Mouse (Mus musculus) left cerebral cortex, postnatal 36 days (tissue): ENCODE data around the gene Hoxb6. TPM values are rescaled to one million over a fixed set of nuclear protein-coding genes. Genes with fewer than 3 reads are reported as not detected.

Source experiments
- DNase-seq, 2 experiments: peaks; one replicate each; pipeline ENCODE4 v3.0.0; 2021 to 2022; ENCODE audit warnings: low spot score in 2 of 2, mixed read lengths in 1 of 2
- intact Hi-C: fragments of 180-260 bp; cut with DNase I; formaldehyde crosslinking; loops from one replicate; pipeline ENCODE4 v1.15.1; 2025
- total RNA-seq, 2 experiments: library from RNA; stranded (reverse); gene quantifications; 2 replicates each; pipeline ENCODE4 v1.2.3; 2021

Hoxb6 gene
- total RNA-seq, 2 experiments from 2014 or later: not detected

DNA sequence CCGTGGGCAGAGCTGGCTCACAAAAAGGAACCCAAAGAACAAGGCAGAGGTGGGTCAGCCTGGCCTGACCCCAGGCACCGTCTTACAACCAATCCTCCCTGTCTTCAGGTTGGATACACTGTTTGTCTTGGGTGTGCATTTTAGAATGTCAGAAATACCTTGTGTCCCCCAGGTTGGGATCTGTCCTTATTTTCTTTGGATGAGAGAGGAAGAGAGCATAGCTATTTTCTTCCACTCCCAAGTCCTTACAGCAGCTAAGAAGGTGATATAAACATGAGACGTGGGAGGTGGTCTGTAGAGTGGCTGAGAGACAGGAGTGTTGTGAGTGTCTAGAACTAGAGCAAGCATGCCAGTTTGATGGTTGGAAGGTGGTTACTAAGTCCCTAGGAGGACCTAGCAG lies 5.2 kb downstream of the Hoxb6 start:
- intact Hi-C loops: no loop called here
- DNase-seq: no peak

DNA sequence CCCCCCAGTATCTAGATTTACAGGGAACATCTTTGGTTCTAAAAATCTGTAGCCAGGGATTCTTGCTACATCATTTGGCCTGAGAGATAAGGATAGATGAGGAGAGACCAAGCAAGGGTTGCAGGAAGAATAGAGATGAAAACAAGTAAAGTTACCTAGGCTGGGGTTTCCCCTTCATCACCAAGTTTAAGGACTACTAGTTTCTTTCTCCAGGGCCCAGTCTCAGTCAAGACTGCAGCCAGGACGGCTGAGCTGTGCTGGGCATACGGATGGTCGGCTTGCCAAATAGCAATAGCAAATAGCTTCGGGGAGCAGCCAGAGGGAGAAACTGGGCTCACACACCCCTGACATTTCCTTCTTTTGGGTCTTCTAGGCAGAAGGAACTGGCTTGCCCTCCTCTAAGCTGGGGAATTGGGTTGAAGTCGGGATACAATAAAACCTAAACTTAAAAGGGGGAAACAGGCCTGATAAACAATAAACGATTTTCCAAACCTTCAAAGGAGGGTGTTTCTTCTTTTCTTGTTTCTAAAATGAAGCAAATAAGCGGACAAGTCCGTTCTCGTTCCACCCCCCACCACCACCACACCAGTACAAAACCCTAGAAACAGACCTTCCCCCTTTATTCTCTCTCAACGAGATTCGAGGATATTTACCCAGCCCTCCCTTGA lies 5.8 kb downstream of the Hoxb6 start:
- intact Hi-C loops: no loop called here
- DNase-seq: no peak

DNA sequence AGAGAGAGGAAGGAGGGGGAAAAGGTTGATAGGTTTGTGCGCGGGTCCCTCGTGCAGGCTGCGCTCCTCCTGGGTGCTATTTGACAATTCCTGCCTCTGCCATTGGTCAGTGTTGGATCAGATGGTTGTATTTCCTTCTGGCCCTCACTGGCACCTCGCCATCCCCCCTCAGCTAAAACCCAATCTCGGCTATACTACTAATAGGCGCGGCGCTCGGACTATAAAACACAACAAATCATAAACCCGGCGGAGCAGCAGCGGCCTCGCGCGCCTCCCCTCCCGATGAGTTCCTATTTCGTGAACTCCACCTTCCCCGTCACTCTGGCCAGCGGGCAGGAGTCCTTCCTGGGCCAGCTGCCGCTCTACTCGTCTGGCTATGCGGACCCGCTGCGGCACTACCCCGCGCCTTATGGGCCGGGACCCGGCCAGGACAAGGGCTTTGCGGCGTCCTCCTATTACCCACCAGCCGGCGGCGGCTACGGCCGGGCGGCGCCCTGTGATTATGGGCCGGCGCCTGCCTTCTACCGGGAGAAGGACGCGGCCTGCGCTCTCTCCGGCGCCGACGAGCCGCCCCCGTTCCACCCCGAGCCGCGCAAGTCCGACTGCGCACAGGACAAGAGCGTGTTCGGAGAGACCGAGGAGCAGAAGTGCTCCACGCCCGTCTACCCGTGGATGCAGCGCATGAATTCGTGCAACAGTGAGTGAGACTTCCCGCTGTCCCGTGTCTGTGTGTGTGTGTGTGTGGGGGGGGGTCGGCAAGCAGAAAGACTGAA lies 6.8 kb downstream of the Hoxb6 start:
- intact Hi-C loops: no loop called here
- DNase-seq: no peak

DNA sequence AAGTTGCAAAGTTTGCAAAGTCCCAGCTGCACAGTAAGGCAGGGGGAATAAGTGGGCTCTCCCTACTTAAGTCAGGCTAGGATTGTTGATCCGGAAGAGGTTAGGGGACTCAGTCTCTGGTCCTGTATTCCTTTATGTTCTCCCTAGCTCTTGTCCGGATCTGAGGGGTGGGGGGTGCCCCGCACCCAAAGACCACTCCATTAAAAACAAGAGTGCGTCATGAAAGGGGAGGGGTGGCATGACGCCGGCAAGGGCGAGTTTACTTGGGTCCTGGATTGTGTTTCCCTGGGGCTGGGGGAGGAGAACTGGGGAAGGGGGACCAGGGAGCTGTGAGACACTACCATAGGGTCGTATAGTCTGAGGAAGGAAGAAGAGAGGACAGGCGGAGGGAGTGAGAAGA lies 7.5 kb downstream of the Hoxb6 start:
- intact Hi-C loops: loop anchor here (10.0 kb wide), 1 partner anchor 245 kb away; no protein-coding TSS in a partner anchor
- no peak for DNase-seq

DNA sequence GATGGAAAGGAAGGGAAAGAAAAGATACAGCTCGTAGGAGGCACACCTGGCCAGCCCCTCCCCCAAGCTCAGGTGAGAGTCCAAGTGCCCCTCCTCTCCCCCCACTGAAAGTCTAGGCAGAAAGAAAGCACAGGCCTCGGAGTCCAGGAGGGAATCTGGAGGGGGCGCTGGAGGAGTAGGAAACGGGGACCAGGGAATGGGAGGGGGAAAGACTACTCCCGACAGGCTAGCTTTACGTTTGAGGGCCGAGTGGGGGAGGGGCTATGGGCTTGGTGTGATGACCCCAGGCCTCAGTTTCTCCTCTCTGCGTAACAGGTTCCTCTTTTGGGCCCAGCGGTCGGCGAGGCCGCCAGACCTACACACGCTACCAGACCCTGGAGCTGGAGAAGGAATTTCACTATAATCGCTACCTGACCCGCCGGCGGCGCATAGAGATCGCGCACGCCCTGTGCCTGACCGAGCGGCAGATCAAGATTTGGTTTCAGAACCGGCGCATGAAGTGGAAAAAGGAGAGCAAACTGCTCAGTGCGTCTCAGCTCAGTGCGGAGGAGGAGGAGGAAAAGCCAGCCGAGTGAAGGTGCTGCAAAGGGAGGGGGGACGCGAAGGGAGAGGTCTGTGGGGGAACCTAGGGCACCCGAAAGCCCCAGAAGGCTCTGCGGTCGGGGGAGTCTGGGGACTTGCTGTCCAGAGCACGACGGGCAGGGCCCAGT lies 8.2 kb downstream of the Hoxb6 start:
- DNase-seq: no peak
- intact Hi-C loops: loop anchor here (10.0 kb wide), 1 partner anchor 244 kb away; no protein-coding TSS in a partner anchor

DNA sequence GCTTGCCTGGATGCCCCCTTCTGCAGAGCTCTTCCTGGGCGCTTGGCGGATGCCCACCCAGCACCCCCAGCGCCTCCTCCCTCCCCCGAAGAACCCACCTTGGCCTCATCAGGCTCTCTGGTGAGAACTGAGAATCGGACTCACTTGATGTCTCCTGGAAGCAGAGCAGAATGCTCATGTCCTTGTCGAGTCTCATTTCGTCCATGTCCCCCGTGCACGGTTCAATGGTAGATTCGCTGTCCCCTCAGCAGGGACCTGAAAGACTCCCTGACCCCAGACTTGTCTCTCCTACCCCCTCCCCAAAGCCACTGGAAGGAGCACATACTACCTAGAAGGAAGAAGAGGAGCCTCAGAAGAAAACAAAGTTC lies 8.8 kb downstream of the Hoxb6 start:
- intact Hi-C loops: loop anchor here (10.0 kb wide), 1 partner anchor 244 kb away; no protein-coding TSS in a partner anchor
- DNase-seq: no peak

DNA sequence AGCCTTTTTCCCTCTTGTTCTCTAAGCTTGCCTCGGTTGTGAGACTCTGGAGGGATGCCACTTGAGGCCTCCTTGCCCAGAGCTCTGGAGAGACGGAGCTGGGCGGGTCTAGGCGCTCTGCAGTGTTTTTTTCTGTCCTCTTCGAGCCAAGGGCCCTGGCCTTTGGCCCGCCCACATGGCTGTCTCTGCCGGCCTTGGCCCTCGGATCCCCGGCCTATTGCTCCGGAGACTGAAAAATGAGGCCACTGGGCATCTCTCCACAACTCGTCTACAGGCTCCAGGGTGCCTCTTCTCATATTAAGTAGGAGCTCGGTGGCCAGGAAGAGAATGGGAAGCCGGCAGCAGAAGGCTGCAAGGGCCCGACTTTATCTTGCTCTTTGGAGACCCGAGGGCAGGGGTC lies 9.6 kb downstream of the Hoxb6 start:
- intact Hi-C loops: loop anchor here (10.0 kb wide), 1 partner anchor 243 kb away; no protein-coding TSS in a partner anchor
- no peak for DNase-seq

DNA sequence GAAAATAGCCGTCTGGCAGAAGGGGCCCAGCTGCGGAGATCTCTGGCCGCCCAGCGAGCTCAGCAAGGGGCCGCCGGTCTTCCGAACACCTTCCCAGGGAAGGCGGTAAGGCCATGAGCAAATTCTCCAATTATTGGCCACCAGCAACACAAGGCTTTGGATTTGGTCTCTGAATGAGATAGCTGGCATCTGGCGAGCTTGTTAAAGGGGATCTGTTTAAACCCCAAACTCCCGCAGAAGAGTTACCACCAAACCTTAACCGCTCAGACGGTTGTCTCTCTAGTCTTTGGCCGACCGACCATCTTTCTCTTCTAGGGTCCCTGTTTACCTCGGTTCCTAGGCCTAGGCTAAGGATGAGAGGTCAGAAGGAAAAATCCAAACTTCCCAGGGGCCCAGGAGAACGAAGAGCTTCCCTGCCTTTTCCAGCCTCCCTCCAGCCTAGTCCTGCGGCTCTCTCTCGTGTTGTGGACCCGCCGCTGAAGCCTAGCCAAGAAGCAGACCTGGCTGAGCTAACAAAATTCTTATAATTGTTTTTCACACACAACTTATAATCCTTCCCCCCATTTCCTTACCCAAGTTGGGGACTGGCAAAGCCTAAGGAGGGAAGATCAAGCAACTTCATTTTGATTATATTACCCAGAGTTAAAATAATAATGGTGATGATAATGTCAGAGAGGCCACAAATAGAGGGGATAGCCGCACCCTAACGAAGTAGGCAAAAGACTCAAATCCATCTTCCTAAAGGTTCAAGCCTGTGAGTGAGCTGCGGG lies 10.3 kb downstream of the Hoxb6 start:
- DNase-seq: no peak
- intact Hi-C loops: loop anchor here (10.0 kb wide), 1 partner anchor 242 kb away; no protein-coding TSS in a partner anchor

DNA sequence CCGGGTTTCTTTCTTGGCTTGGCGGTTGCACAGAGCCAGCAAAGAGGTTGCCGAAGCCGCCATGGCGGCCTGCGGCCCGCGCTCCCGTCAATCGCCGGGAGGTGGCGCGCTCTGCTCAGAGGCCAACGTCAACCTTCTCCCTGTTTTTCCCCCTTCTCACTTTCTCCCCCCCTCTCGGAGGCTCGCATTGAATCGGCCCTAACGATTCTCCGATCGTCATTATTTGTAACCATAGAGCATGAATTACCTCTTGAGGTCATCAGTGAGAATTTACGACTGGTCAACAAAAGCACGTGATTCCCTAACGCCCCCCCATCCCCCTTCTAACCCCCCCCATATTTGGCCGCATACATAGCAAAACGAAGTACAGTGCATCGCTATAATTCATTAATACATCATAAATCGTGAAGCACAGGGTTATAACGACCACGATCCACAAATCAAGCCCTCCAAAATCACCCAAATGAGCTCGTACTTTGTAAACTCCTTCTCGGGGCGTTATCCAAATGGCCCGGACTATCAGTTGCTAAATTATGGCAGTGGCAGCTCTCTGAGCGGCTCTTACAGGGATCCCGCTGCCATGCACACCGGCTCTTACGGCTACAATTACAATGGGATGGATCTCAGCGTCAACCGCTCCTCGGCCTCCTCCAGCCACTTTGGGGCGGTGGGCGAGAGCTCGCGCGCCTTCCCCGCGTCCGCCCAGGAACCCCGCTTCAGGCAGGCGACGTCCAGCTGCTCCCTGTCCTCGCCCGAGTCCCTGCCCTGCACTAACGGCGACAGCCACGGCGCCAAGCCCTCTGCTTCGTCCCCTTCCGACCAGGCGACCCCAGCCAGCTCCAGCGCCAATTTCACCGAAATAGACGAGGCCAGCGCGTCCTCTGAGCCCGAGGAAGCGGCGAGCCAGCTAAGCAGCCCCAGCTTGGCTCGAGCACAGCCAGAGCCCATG lies 11.1 kb downstream of the Hoxb6 start, which contains the start of gene Hoxb5:
TSS of gene Hoxb5 (plus strand) at position 186 of the 949 bp plus-strand sequence.
- DNase-seq: no peak
- intact Hi-C loops: loop anchor here (10.0 kb wide), 1 partner anchor 241 kb away; no protein-coding TSS in a partner anchor

DNA sequence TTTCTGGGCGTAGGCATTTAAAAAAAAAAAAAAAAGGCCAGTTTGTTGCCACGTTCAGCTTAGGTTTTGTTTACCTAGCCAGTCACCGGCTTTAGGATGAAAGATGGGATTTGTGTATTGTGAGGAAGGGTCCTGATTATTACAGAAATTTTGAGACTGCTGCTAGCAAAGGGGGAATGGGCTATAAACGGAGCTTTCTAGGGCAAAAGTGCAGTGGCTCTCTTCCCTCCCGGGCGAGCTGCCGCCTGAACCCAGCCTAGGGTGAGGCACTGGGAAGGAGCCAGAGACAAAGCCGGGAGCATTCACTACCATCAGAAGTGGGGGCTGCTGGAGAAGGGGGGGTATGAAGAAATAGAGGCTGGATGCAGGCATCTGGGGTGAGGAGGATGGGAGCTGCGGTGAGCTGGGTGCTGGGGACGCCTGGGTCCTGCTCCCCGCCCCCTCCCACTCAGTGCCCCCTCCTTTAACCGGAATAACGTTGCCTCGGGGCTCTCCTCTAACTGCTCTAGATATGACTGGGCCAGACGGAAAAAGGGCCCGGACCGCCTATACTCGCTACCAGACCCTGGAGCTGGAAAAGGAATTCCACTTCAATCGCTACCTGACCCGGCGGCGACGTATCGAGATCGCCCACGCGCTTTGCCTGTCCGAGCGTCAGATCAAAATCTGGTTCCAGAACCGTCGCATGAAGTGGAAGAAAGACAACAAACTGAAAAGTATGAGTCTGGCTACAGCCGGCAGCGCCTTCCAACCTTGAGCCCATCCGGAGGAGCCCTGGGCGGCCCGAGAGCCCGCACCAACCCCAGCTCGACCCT lies 12.3 kb downstream of the Hoxb6 start:
- no peak for DNase-seq
- intact Hi-C loops: loop anchor here (10.0 kb wide), 1 partner anchor 240 kb away; no protein-coding TSS in a partner anchor

DNA sequence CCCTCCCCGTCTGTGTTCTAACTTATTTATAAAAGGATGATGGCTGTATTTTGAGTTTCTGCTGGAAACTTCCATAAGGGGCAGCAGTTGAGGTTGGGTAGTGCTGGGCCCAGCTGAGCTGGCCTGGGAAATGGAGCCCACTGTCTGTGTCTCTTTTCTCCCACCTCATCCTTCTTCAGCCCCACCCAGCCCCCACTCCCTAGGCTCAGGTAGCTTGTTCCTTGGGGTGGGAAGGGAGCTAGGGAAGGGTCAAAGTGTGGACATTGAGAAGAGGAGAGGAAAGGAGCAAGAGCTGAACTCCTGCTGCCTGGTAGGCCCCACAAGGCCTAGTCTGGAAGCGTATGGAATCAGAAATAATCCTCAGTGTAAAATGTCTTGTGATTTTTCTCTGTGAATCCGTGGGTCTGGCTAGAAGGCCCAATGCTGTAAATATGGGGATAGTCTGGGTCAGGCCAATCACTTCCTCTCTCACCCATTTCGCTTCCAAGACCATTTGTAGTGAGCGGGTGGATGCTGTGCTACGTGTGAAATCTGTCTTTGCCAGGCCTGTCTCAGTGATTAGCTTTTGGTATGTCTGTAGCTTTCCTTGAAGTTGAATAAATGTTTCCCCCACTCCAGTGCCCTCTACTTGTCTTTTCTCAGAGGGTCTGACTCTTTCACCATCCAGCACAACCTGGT lies 13.4 kb downstream of the Hoxb6 start:
- intact Hi-C loops: loop anchor here (10.0 kb wide), 1 partner anchor 239 kb away; no protein-coding TSS in a partner anchor
- no peak for DNase-seq

DNA sequence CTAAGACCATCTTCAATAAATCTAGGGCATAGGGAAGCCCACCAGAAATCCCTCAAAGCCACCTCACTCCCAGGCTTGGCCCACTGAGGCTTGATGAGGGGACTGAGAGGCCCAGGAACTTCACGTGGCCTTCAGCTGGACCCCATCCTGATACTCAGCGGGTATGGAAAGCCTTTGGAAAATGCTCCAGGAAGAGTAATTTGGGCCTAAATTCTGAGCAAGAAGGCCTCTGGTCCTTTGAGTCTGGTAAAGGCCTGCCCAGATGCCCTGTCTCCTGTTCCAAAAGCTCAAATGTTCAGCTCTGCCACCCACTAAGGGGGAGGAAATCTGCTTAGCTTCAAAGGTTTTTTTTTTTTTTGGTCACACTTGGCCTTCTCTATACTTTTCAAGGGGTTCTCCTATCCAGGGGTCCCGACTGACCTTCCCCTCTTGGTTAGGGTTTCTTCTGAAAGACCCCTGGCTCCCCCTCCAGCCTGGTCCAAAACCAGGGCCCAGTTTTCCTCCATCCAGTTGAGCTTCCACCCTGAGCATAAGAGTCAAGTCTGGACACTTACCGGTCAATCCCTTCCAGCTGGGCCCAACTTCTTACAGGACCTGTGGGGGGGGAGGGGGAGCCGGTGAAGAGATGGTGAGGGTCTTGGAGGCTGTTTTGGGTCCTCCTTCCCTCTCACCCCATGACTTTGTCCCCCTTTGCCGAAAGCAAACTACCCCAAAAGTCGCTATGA lies 14.1 kb downstream of the Hoxb6 start:
- intact Hi-C loops: loop anchor here (10.0 kb wide), 1 partner anchor 238 kb away; no protein-coding TSS in a partner anchor
- DNase-seq: no peak

DNA sequence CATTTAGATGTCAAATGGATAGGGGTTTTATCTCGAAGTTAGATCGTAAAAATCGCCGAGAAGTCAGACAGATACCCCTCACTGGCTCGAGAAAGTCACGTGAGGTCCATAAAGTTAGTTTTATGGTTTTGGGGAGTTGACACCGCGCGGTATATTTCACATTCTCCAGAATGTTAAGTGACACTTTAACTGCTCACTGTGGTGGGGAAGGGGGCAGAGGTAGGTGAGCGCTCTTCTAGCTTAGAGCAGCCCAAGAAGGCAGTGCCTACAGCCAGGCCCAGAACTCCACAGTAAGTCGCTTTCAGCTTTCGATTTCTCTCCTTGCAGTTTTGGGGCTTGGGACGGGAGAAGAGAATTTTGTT lies 14.6 kb downstream of the Hoxb6 start:
- DNase-seq: no peak
- intact Hi-C loops: loop anchor here (10.0 kb wide), 1 partner anchor 238 kb away; no protein-coding TSS in a partner anchor

DNA sequence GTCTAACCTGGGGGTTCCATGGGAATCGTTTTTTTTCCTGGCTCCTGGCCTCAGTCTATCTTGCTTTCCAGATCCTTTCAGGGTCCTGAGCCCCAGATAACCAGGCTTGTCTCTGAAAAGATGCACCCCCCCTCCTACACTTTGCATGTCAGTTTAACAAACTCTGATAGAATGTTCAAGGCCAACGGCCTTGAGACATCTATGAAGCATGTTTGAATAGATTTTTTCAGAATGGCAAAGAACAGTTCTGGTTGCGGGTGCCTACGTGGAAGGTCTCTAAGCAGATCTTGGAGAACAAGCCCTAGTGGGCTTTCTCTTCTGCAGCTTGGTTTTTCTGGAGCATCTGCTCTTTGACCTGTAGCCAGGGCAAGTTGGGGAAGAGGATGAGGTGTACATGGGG lies 16.5 kb downstream of the Hoxb6 start:
- DNase-seq: no peak
- intact Hi-C loops: loop anchor here (10.0 kb wide), 1 partner anchor 236 kb away; no protein-coding TSS in a partner anchor

DNA sequence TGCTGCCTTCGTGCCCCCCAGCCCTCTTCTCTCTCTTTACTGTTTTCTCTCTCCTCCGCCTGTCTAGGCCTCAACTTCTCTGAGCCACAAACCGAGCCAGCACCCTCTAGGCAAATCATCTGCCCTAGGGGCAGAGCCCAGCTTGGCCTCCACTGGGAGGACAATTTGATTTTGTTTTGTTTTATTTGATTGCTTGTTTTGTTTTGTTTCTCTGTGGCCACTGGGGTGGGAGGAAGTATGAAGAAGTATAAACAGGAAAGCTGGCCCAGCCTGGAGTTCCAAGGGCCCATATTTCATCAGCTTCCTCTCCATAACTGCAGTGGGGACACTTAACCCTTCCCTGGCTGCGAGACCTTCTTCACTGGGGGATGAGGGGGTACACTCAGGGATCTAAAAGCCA lies 17.0 kb downstream of the Hoxb6 start:
- intact Hi-C loops: loop anchor here (10.0 kb wide), 1 partner anchor 236 kb away; no protein-coding TSS in a partner anchor
- no peak for DNase-seq
